Mouse (Mus musculus): Measurements from ENCODE around the gene Kcnk16. TPM values are rescaled to one million over a fixed set of nuclear protein-coding genes. Genes with fewer than 3 reads are reported as not detected.
A peak's percentile ranks its signal among the peaks of the same experiment; 100 is the strongest.

Gene Kcnk16
- polyA plus RNA-seq, 1 experiment from 2014 or later: not detected

GRCm38 (mm10) chr14:20294117-20294892, 25.3 kb upstream of the Kcnk16 start, which contains the start of gene Nudt13:
Gene Nudt13, plus strand, starts transcription at chr14:20294697.
- TF ChIP-seq CTCF (IDR thresholded peaks at IDR 0.05): no peak
- TF ChIP-seq EP300 (IDR thresholded peaks at IDR 0.05): peak; percentile 46; the same call in 1 of the 2 replicates
- peak; percentile 99 for ATAC-seq
- peak; percentile 99 for DNase-seq (ENCODE audit: low spot score)
- Histone ChIP-seq H3K27me3 (replicated peaks; ENCODE audit: insufficient read depth, low read length) (no peaks in the 10 kb centered on the region), H3K4me3 (ENCODE audit: low read depth, low read length) (peak within 1 kb of the TSS; percentile 46), H3K9me3 (ENCODE audit: low read length) (no peaks in the 10 kb centered on the region), H3K36me3 (ENCODE audit: insufficient read depth, low read length) (no peaks in the 10 kb centered on the region), H3K27ac (ENCODE audit: low read length) (no peak within 1 kb of the TSS), H3K9ac (replicated peaks; ENCODE audit: low read depth) (peak within 1 kb of the TSS; percentile 20; the same call in 1 of the 2 replicates), H3K4me1 (ENCODE audit: insufficient read depth, low read depth, low read length) (no peaks in the 10 kb centered on the region; the same call in 1 of the 2 replicates), H3K4me2 (replicated peaks; ENCODE audit: low read depth, low read length) (peak within 1 kb of the TSS; percentile 49)
- WGBS: 22% methylated on average over 14 of the region's 14 CpGs

- DNase-seq (ENCODE audit: low spot score) (no peak), ATAC-seq (no peak)
- no peaks in the 10 kb centered on the region for H3K27me3 ChIP-seq (replicated peaks; ENCODE audit: insufficient read depth, low read length)
- no peaks in the 10 kb centered on the region; the same call in 1 of the 2 replicates for H3K4me1 ChIP-seq (ENCODE audit: insufficient read depth, low read depth, low read length)
- no peaks in the 10 kb centered on the region for H3K9me3 ChIP-seq (ENCODE audit: low read length)
- H3K4me3 ChIP-seq (ENCODE audit: low read depth, low read length): no peak overlapping the region
- H3K36me3 ChIP-seq (ENCODE audit: insufficient read depth, low read length): no peaks in the 10 kb centered on the region
- no peak overlapping the region for H3K9ac ChIP-seq (replicated peaks; ENCODE audit: low read depth)
- H3K27ac ChIP-seq (ENCODE audit: low read length): no peak overlapping the region
- TF ChIP-seq CTCF (IDR thresholded peaks at IDR 0.05): no peak
- TF ChIP-seq EP300 (IDR thresholded peaks at IDR 0.05): no peak
- 44% methylated on average over 4 of the region's 4 CpGs for WGBS
- no peak overlapping the region for H3K4me2 ChIP-seq (replicated peaks; ENCODE audit: low read depth, low read length)
These were observed 22.4 kb upstream of the Kcnk16 start for GRCm38 (mm10) chr14:20291391-20291790.

GRCm38 (mm10) chr14:20268421-20268820, 578 bp downstream of the Kcnk16 start:
- Histone ChIP-seq H3K27me3 (replicated peaks; ENCODE audit: insufficient read depth, low read length) (no peaks in the 10 kb centered on the region), H3K27ac (ENCODE audit: low read length) (no peak overlapping the region), H3K4me2 (replicated peaks; ENCODE audit: low read depth, low read length) (no peak overlapping the region), H3K9me3 (ENCODE audit: low read length) (no peaks in the 10 kb centered on the region), H3K9ac (replicated peaks; ENCODE audit: low read depth) (no peak overlapping the region), H3K4me1 (ENCODE audit: insufficient read depth, low read depth, low read length) (peaks cover 5% of the 10 kb centered on the region; the same call in 1 of the 2 replicates), H3K36me3 (ENCODE audit: insufficient read depth, low read length) (no peaks in the 10 kb centered on the region), H3K4me3 (ENCODE audit: low read depth, low read length) (no peak overlapping the region)
- no peak for ATAC-seq
- DNase-seq (ENCODE audit: low spot score): no peak
- TF ChIP-seq EP300 (IDR thresholded peaks at IDR 0.05) (no peak), CTCF (IDR thresholded peaks at IDR 0.05) (no peak)
- 30% methylated on average over 6 of the region's 6 CpGs for WGBS

- H3K4me1 ChIP-seq (ENCODE audit: insufficient read depth, low read depth, low read length): no peaks in the 10 kb centered on the region
- H3K36me3 ChIP-seq (ENCODE audit: insufficient read depth, low read length): no peaks in the 10 kb centered on the region
- H3K9me3 ChIP-seq (ENCODE audit: low read length): no peaks in the 10 kb centered on the region
- ATAC-seq (no peak), DNase-seq (ENCODE audit: low spot score) (no peak)
- H3K4me3 ChIP-seq (ENCODE audit: low read depth, low read length): no peak overlapping the region
- H3K27ac ChIP-seq (ENCODE audit: low read length): no peak overlapping the region
- 71% methylated on average over 3 of the region's 4 CpGs for WGBS
- H3K9ac ChIP-seq (replicated peaks; ENCODE audit: low read depth): no peak overlapping the region
- no peak overlapping the region for H3K4me2 ChIP-seq (replicated peaks; ENCODE audit: low read depth, low read length)
- H3K27me3 ChIP-seq (replicated peaks; ENCODE audit: insufficient read depth, low read length): no peaks in the 10 kb centered on the region
- TF ChIP-seq EP300 (IDR thresholded peaks at IDR 0.05) (no peak), CTCF (IDR thresholded peaks at IDR 0.05) (no peak)
These were observed 6.7 kb downstream of the Kcnk16 start for GRCm38 (mm10) chr14:20262346-20262745.

GRCm38 (mm10) chr14:20258185-20259113, 10.6 kb downstream of the Kcnk16 start:
- ATAC-seq: peak; percentile 46; the same call in 1 of the 2 replicates

More at GRCm38 (mm10) chr14:20258185-20259113, 10.6 kb downstream of the Kcnk16 start:
- DNase-seq (ENCODE audit: low spot score): peak; percentile 69
- H3K4me3 ChIP-seq (ENCODE audit: low read depth, low read length): no peak overlapping the region
- no peak overlapping the region for H3K9ac ChIP-seq (replicated peaks; ENCODE audit: low read depth)
- H3K36me3 ChIP-seq (ENCODE audit: insufficient read depth, low read length): no peaks in the 10 kb centered on the region
- H3K27ac ChIP-seq (ENCODE audit: low read length): no peak overlapping the region
- 49% methylated on average over 8 of the region's 8 CpGs for WGBS
- H3K4me2 ChIP-seq (replicated peaks; ENCODE audit: low read depth, low read length): no peak overlapping the region
- H3K4me1 ChIP-seq (ENCODE audit: insufficient read depth, low read depth, low read length): no peaks in the 10 kb centered on the region
- H3K9me3 ChIP-seq (ENCODE audit: low read length): no peaks in the 10 kb centered on the region
- TF ChIP-seq CTCF (IDR thresholded peaks at IDR 0.05): peak; percentile 98
- TF ChIP-seq EP300 (IDR thresholded peaks at IDR 0.05): no peak
- H3K27me3 ChIP-seq (replicated peaks; ENCODE audit: insufficient read depth, low read length): no peaks in the 10 kb centered on the region

Data from lung, postnatal 0 days (tissue).